Mouse (Mus musculus) bone marrow macrophage, adult 2 months (primary cell): ENCODE results near the gene Ptprg.

Experiments used
- CTCF ChIP-seq: IDR thresholded peaks from 2 replicates; pipeline ENCODE4 v1.5.1; 2012; ENCODE audit warnings: low read depth, mild to moderate bottlenecking, low read length, moderate library complexity
- POLR2A ChIP-seq: IDR thresholded peaks from 2 replicates; pipeline ENCODE4 v1.6.1; 2012; ENCODE audit warnings: mild to moderate bottlenecking, low read depth, low read length, borderline replicate concordance

DNA sequence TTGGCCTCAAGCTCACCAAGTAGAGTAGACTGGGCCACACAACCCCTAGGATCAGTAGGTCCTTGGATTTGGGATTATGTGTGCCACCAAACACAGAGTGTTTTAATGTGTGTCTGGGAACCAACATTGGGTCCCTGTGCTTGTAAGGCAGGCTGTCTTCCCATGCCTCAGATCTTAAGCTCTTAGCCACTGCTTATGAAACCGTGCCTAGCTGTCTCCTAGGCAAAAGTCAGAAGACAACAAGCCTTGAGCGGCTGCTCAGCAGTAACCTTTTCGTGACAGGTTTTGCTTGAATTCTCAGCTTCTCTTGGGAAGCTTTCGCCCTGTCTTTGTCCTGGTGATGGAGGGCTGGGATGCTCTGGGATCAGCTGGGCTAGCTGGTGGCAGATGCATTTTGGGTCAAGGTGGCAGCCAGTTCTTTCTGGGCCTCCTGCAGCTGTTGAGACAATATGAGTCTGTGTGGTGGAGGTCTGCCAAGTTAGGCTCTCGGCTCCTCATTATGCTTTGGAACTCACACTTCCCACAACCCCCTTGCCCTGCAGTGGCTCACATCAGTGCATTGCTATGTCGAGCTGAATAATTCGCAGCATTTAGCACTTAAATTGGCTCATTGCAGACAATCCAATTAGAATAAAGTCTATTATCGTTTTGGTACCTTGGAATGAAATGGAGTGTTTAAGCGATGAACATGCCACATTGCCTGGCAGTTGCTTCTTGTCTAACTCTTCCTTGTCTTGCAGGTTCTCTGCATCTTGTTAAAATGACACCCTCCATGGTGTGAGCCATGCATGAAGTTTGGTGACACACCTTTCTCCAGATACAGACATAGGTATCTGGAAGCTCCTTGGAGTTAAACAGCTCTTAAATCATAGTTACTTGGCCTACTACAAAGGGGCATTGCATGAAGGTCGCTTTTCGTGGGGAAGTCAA, 321.9 kb downstream of the Ptprg start:
- TF ChIP-seq CTCF (no peak), POLR2A (no peak)
